Mouse (Mus musculus) liver, adult 2 months (tissue): Measurements from ENCODE around the gene Arhgap10. TPM values are rescaled to one million over a fixed set of nuclear protein-coding genes. Genes with fewer than 3 reads are reported as not detected.

Experiments
- DNase-seq: peaks from one replicate; pipeline ENCODE4 v3.0.0-alpha.2; 2011; ENCODE audit warnings: low read depth, low spot score; ENCODE audit errors: extremely low read depth
- H3K27ac ChIP-seq: fragments of 200-500 bp; replicated peaks from 2 replicates; pipeline ENCODE4 v1.5.1; 2012; ENCODE audit warnings: low read depth, mild to moderate bottlenecking, control low read depth, inconsistent platforms, low read length; ENCODE audit not compliant: insufficient read depth
- H3K27me3 ChIP-seq: fragments of 200-500 bp; 2 replicates; pipeline ENCODE4 v1.6.1; 2012; ENCODE audit warnings: mild to moderate bottlenecking, moderate library complexity, low read length, inconsistent platforms; ENCODE audit not compliant: control insufficient read depth, insufficient read depth
- H3K36me3 ChIP-seq: fragments of 200-500 bp; 2 replicates; pipeline ENCODE4 v1.6.1; 2012; ENCODE audit warnings: low read length, inconsistent platforms; ENCODE audit not compliant: control insufficient read depth, insufficient read depth
- H3K4me1 ChIP-seq: fragments of 200-500 bp; 2 replicates; pipeline ENCODE4 v1.6.1; 2011; ENCODE audit warnings: low read length; ENCODE audit not compliant: control insufficient read depth, insufficient read depth
- H3K4me3 ChIP-seq: fragments of 200-500 bp; 2 replicates; pipeline ENCODE4 v1.5.1; 2011; ENCODE audit warnings: low read depth, mild to moderate bottlenecking, control low read depth, low read length, moderate library complexity; ENCODE audit not compliant: insufficient read depth
- H3K79me2 ChIP-seq: fragments of 200-500 bp; 2 replicates; pipeline ENCODE4 v1.6.1; 2012; ENCODE audit warnings: inconsistent platforms, mild to moderate bottlenecking, low read length, moderate library complexity; ENCODE audit not compliant: control insufficient read depth, insufficient read depth
- H3K9ac ChIP-seq: fragments of 200-500 bp; 2 replicates; pipeline ENCODE4 v1.6.1; 2012; ENCODE audit warnings: low read depth, mild to moderate bottlenecking, control low read depth, inconsistent platforms, low read length
- CTCF ChIP-seq: fragments of 200-500 bp; IDR thresholded peaks from 2 replicates; pipeline ENCODE4 v1.5.1; 2011; ENCODE audit warnings: low read depth, low read length, control low read depth
- POLR2A ChIP-seq: fragments of 200-500 bp; IDR thresholded peaks from 2 replicates; pipeline ENCODE4 v1.6.1; 2011; ENCODE audit warnings: low read length, control low read depth; ENCODE audit not compliant: insufficient read depth; ENCODE audit errors: extremely low read depth
- WGBS: fragments of 180-500 bp; shearing (Covaris S2); methylation state at CpG from one replicate; pipeline ENCODE4 v1.1.7; 2018; 5-methylcytosine and 5-hydroxymethylcytosine counted together
- polyA plus RNA-seq: library from polyadenylated mRNA; depleted of rRNA; stranded (reverse); fragments of >200 nt; gene quantifications from 2 replicates; pipeline ENCODE4 v1.2.3, GENCODE M21; 2012
- total RNA-seq: library from RNA; depleted of rRNA; stranded (reverse); fragments of >200 nt; gene quantifications from 2 replicates; pipeline ENCODE4 v1.2.3, GENCODE M21; 2014

The Arhgap10 gene
- total and polyA plus RNA-seq, 2 experiments = 0.88 to 1.8 TPM

GRCm38 (mm10) chr8:77354189-77354588, 163.6 kb downstream of the Arhgap10 start:
- no peaks in the 10 kb centered on the region for H3K4me1 ChIP-seq
- no peak overlapping the region for H3K9ac ChIP-seq
- no peaks in the 10 kb centered on the region for H3K27me3 ChIP-seq
- no peak overlapping the region for H3K4me3 ChIP-seq
- TF ChIP-seq CTCF (no peak), POLR2A (no peak)
- no peaks in the 10 kb centered on the region for H3K79me2 ChIP-seq
- 79% methylated on average over 1 of the region's 1 CpGs for WGBS
- H3K36me3 ChIP-seq = no peaks in the 10 kb centered on the region
- H3K27ac ChIP-seq = no peak overlapping the region
- DNase-seq = no peak

DNA sequence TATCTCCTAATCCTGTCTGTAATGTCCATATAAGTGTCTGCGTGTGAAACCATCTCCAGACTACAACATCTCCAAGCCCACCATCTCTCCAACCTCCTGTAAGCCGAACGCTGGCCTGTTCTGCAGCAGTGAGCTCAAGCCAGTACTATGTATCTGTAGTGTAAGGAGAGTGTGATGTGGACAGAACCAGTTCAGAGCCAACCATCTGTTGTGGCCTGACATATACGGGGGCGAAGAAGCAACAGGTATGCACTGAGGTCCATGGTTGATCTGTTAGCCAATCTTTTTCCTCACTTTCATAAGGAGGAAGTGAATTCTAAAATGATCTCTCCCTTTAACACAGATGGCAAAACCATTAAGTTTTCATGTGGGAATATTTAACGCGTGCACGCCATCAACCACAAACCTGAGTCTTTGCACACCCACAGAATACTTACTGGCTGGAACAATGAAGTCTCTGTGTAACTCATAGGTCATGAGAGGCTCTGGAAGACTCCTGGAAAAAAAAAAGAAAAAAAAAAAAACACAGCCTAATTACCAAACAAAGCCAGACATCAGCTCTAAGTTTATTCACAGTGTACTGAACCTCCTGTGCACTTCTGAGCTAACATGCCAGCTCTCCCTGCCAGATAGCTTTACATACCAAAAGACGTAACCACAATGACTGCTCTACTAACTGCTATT, 166.4 kb downstream of the Arhgap10 start:
- 95% methylated on average over 9 of the region's 9 CpGs for WGBS
- Histone ChIP-seq H3K27ac (no peak overlapping the region), H3K9ac (no peak overlapping the region), H3K36me3 (no peaks in the 10 kb centered on the region), H3K4me3 (no peak overlapping the region), H3K27me3 (no peaks in the 10 kb centered on the region), H3K4me1 (no peaks in the 10 kb centered on the region), H3K79me2 (no peaks in the 10 kb centered on the region)
- no peak for DNase-seq
- TF ChIP-seq CTCF (no peak), POLR2A (no peak)

DNA sequence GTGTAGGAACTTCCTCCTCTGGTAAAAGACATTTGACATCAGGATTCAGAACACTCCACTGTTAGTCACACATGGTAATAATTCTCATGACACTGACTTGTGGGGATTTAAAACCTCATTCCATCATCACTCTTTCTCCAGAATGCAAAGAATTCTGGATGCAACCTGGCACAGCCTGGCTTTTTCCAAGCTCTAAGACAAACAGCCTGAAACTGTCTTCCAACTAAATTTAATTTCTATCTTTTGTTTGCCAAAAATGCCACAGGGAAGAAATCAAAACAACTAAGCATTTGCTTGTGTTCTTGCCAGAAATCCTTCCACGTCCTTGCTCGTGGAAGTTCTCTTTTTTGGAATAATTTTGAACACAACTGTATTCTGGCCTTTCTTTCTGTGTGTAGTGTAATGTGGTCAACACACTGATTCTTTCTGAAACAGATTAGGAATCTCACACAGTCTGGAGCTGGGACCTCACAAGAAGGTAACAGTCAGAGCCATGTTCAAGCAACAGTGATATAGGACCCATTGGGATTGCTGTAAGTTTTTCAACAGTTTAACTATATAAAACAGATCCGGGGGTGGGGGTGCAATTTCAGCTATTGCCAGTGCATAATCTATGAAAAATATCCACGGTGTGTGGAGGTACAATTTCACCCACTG, 167.5 kb downstream of the Arhgap10 start:
- TF ChIP-seq POLR2A (no peak), CTCF (no peak)
- H3K9ac ChIP-seq = no peak overlapping the region
- H3K4me1 ChIP-seq = no peaks in the 10 kb centered on the region
- no peak overlapping the region for H3K4me3 ChIP-seq
- H3K27me3 ChIP-seq = no peaks in the 10 kb centered on the region
- 90% methylated on average over 4 of the region's 4 CpGs for WGBS
- H3K36me3 ChIP-seq = no peaks in the 10 kb centered on the region
- no peak overlapping the region for H3K27ac ChIP-seq
- DNase-seq = no peak
- no peaks in the 10 kb centered on the region for H3K79me2 ChIP-seq

- no peaks in the 10 kb centered on the region for H3K36me3 ChIP-seq
- H3K27me3 ChIP-seq = no peaks in the 10 kb centered on the region
- H3K79me2 ChIP-seq = no peaks in the 10 kb centered on the region
- H3K4me1 ChIP-seq = no peaks in the 10 kb centered on the region
- no peak overlapping the region for H3K27ac ChIP-seq
- WGBS = 95% methylated on average over 6 of the region's 6 CpGs
- no peak overlapping the region for H3K9ac ChIP-seq
- DNase-seq = no peak
- H3K4me3 ChIP-seq = no peak overlapping the region
- TF ChIP-seq POLR2A = no peak
- TF ChIP-seq CTCF = no peak
Observed at GRCm38 (mm10) chr8:77343916-77344315, 173.8 kb downstream of the Arhgap10 start.

DNA sequence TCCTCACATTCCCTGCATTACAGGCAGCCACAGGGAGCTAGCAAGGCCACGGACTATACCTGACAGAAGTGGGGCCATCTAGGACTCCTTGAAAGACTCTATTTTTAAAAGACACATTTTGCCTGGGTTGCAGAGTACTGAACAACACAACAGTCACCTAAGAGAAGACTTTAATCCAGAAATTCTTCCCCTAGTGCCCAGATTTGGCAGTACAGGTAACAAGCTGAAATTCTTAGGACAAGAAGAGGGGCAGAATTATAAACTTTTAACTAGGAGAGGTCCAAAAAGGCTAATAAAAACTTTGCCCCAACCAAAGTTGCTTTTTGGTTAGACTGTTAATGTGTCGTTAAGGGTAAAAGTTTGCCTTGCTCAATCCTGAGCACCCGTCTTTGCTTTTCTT, 174.4 kb downstream of the Arhgap10 start:
- TF ChIP-seq CTCF (no peak), POLR2A (no peak)
- no peak for DNase-seq
- H3K4me3 ChIP-seq = no peak overlapping the region
- H3K9ac ChIP-seq = no peak overlapping the region
- H3K79me2 ChIP-seq = no peaks in the 10 kb centered on the region
- H3K27me3 ChIP-seq = no peaks in the 10 kb centered on the region
- no peaks in the 10 kb centered on the region for H3K4me1 ChIP-seq
- H3K36me3 ChIP-seq = no peaks in the 10 kb centered on the region
- 95% methylated on average over 3 of the region's 3 CpGs for WGBS
- H3K27ac ChIP-seq = no peak overlapping the region

DNA sequence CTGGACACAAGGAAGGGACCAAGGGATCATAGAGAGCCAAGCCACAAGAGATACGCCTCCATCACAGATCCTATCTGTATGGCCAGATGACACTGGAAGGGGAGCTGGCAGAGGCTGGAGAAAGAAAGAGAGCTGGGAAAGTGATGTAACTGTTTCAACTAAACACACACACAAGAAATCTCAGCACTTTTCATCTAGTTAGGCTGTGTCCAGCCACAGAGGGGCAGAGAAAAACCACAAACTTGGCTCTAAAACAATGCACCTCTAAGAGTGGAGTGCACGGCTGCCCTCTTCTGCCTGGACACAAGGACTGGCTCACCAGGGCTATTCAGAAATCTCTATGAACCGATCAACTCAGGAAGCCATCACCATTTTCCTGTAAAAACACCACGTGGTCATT, 175.6 kb downstream of the Arhgap10 start:
- H3K4me3 ChIP-seq = no peak overlapping the region
- H3K9ac ChIP-seq = no peak overlapping the region
- no peak for TF ChIP-seq POLR2A
- no peak for TF ChIP-seq CTCF
- WGBS = 78% methylated on average over 4 of the region's 4 CpGs
- no peaks in the 10 kb centered on the region for H3K27me3 ChIP-seq
- no peak for DNase-seq
- no peak overlapping the region for H3K27ac ChIP-seq
- H3K4me1 ChIP-seq = no peaks in the 10 kb centered on the region
- H3K79me2 ChIP-seq = no peaks in the 10 kb centered on the region
- no peaks in the 10 kb centered on the region for H3K36me3 ChIP-seq
